Mouse (Mus musculus) intestine, postnatal 0 days (tissue): ENCODE results near the gene Ccdc175. TPM values are rescaled to one million over a fixed set of nuclear protein-coding genes. Genes with fewer than 3 reads are reported as not detected.
A peak's percentile ranks its signal among the peaks of the same experiment; 100 is the strongest.

Experiments used
- ATAC-seq: fragments of 200-750 bp; cut with Nextera tagmentation; 2 replicates; pipeline ENCODE4 v1.8.0; 2017; ENCODE audit warnings: mild to moderate bottlenecking, moderate TSS enrichment, moderate library complexity
- H3K27ac ChIP-seq: fragments of 300-500 bp; sonication (generic); 2 replicates; pipeline ENCODE4 v1.5.1; 2014; ENCODE audit warnings: mild to moderate bottlenecking, low read depth, low read length, moderate library complexity
- H3K27me3 ChIP-seq: fragments of 300-500 bp; sonication (generic); replicated peaks from 2 replicates; pipeline ENCODE4 v1.6.1; 2014; ENCODE audit warnings: low read length, mixed read lengths; ENCODE audit not compliant: control insufficient read depth, insufficient read depth
- H3K36me3 ChIP-seq: fragments of 300-500 bp; sonication (generic); 2 replicates; pipeline ENCODE4 v1.6.1; 2014; ENCODE audit warnings: mild to moderate bottlenecking, moderate library complexity; ENCODE audit not compliant: control insufficient read depth, insufficient read depth
- H3K4me1 ChIP-seq: fragments of 300-500 bp; sonication (generic); replicated peaks from 2 replicates; pipeline ENCODE4 v1.6.1; 2014; ENCODE audit warnings: antibody characterized with exemption, low read length, mixed read lengths; ENCODE audit not compliant: control insufficient read depth, insufficient read depth
- H3K4me2 ChIP-seq: fragments of 300-500 bp; sonication (generic); replicated peaks from 2 replicates; pipeline ENCODE4 v1.6.1; 2014; ENCODE audit warnings: low read depth, mild to moderate bottlenecking, moderate library complexity
- H3K4me3 ChIP-seq: fragments of 300-500 bp; sonication (generic); 2 replicates; pipeline ENCODE4 v1.5.1; 2014; ENCODE audit warnings: low read depth, low read length
- H3K9ac ChIP-seq: fragments of 300-500 bp; sonication (generic); 2 replicates; pipeline ENCODE4 v1.6.1; 2014; ENCODE audit warnings: mild to moderate bottlenecking, low read depth, low read length
- H3K9me3 ChIP-seq: fragments of 300-500 bp; sonication (generic); 2 replicates; pipeline ENCODE4 v1.6.1; 2016; ENCODE audit warnings: mixed run types; ENCODE audit not compliant: control insufficient read depth
- CTCF ChIP-seq: sonication (generic); IDR thresholded peaks from 2 replicates; pipeline ENCODE4 v1.5.1; 2016; ENCODE audit warnings: low read depth, mild to moderate bottlenecking, control low read depth, antibody characterized with exemption, moderate library complexity
- WGBS: fragments of 180-500 bp; shearing (Covaris S2); extraction: QIAGEN DNeasy Blood & Tissue Kit; methylation state at CpG from one replicate; pipeline ENCODE4 v1.1.7; 2014; 5-methylcytosine and 5-hydroxymethylcytosine counted together
- polyA plus RNA-seq: library from polyadenylated mRNA; unstranded; fragments of >200 nt; fragmentation: Nextera tagmentation; extraction: Ambion mirVana; gene quantifications from 2 replicates; pipeline ENCODE4 v1.2.1, GENCODE M21; 2015

The Ccdc175 gene
- polyA plus RNA-seq, 1 experiment from 2014 or later, result not detected

- no peaks in the 10 kb centered on the region for H3K27me3 ChIP-seq
- no peak overlapping the region for H3K9ac ChIP-seq
- H3K36me3 ChIP-seq, result peaks cover 12% of the 10 kb centered on the region
- peak; percentile 94 for TF ChIP-seq CTCF
- ATAC-seq, result no peak
- 0 out of 2 replicates have a peak overlapping the region, but pooled peaks have one; percentile 9 for H3K4me2 ChIP-seq
- H3K27ac ChIP-seq, result no peak overlapping the region
- no peaks in the 10 kb centered on the region for H3K4me1 ChIP-seq
- no peaks in the 10 kb centered on the region for H3K9me3 ChIP-seq
- WGBS, result 28% methylated on average over 14 of the region's 14 CpGs
- no peak overlapping the region for H3K4me3 ChIP-seq
These were observed 80.1 kb downstream of the Ccdc175 start for GRCm38 (mm10) chr12:72104525-72105281.

- Histone ChIP-seq H3K27ac (no peak overlapping the region), H3K36me3 (peaks cover 14% of the 10 kb centered on the region), H3K9ac (no peak overlapping the region), H3K4me1 (no peaks in the 10 kb centered on the region), H3K27me3 (no peaks in the 10 kb centered on the region), H3K4me2 (no peak overlapping the region), H3K9me3 (no peaks in the 10 kb centered on the region), H3K4me3 (no peak overlapping the region)
- TF ChIP-seq CTCF, result no peak
- WGBS, result 77% methylated on average over 5 of the region's 5 CpGs
- ATAC-seq, result no peak
These were observed 80.8 kb downstream of the Ccdc175 start for GRCm38 (mm10) chr12:72104027-72104426.

GRCm38 (mm10) chr12:72102776-72103175 is 82.1 kb downstream of the Ccdc175 start:
- H3K4me1 ChIP-seq, result no peaks in the 10 kb centered on the region
- H3K27me3 ChIP-seq, result no peaks in the 10 kb centered on the region
- no peak for ATAC-seq
- H3K4me3 ChIP-seq, result no peak overlapping the region
- WGBS, result 76% methylated on average over 6 of the region's 6 CpGs
- H3K4me2 ChIP-seq, result no peak overlapping the region
- peaks cover 20% of the 10 kb centered on the region for H3K36me3 ChIP-seq
- H3K9me3 ChIP-seq, result no peaks in the 10 kb centered on the region
- TF ChIP-seq CTCF, result no peak
- no peak overlapping the region for H3K27ac ChIP-seq
- no peak overlapping the region for H3K9ac ChIP-seq

GRCm38 (mm10) chr12:72096966-72097365 is 87.9 kb downstream of the Ccdc175 start:
- H3K4me1 ChIP-seq, result no peaks in the 10 kb centered on the region
- no peak for ATAC-seq
- TF ChIP-seq CTCF, result no peak
- no peak overlapping the region for H3K4me3 ChIP-seq
- no peaks in the 10 kb centered on the region for H3K27me3 ChIP-seq
- WGBS, result 96% methylated on average over 8 of the region's 8 CpGs
- no peak overlapping the region for H3K27ac ChIP-seq
- H3K9ac ChIP-seq, result no peak overlapping the region
- H3K36me3 ChIP-seq, result peaks cover 73% of the 10 kb centered on the region
- H3K4me2 ChIP-seq, result no peak overlapping the region
- H3K9me3 ChIP-seq, result no peaks in the 10 kb centered on the region

- H3K4me1 ChIP-seq, result 0 out of 2 replicates have a peak, but pooled peaks cover 4% of the 10 kb centered on the region
- H3K9me3 ChIP-seq, result no peaks in the 10 kb centered on the region
- ATAC-seq, result no peak
- H3K27me3 ChIP-seq, result no peaks in the 10 kb centered on the region
- TF ChIP-seq CTCF, result no peak
- no peak overlapping the region for H3K4me3 ChIP-seq
- H3K36me3 ChIP-seq, result peaks cover 44% of the 10 kb centered on the region
- WGBS, result 75% methylated on average over 4 of the region's 4 CpGs
- no peak overlapping the region for H3K9ac ChIP-seq
- H3K27ac ChIP-seq, result no peak overlapping the region
- H3K4me2 ChIP-seq, result no peak overlapping the region
These were observed 95.0 kb downstream of the Ccdc175 start for GRCm38 (mm10) chr12:72089802-72090201.

GRCm38 (mm10) chr12:72086166-72086825 is 98.5 kb downstream of the Ccdc175 start:
- Histone ChIP-seq H3K4me2 (peak overlapping the region; percentile 74), H3K4me3 (peak overlapping the region; percentile 76), H3K27me3 (no peaks in the 10 kb centered on the region), H3K9me3 (no peaks in the 10 kb centered on the region), H3K4me1 (0 out of 2 replicates have a peak, but pooled peaks cover 4% of the 10 kb centered on the region), H3K27ac (peak overlapping the region; percentile 94), H3K36me3 (peaks cover 11% of the 10 kb centered on the region; the same call in 1 of the 2 replicates), H3K9ac (peak overlapping the region; percentile 74)
- WGBS, result under 1% methylated on average over 18 of the region's 18 CpGs
- no peak; the same call in 1 of the 2 replicates for TF ChIP-seq CTCF
- peak; percentile 15 for ATAC-seq
